Mouse (Mus musculus) A20 (cell line): ENCODE measurements at regions not wholly inside any gene's neighbourhood (a gene's known extent, or its start where the extent isn't known, plus 50 kb on each side); places are given as distances from the start of the nearest gene placed in this dataset.

Source experiments
- DNase-seq: peaks from one replicate; pipeline ENCODE4 v3.0.0-alpha.2; 2011; ENCODE audit warnings: low read depth, low spot score

DNA sequence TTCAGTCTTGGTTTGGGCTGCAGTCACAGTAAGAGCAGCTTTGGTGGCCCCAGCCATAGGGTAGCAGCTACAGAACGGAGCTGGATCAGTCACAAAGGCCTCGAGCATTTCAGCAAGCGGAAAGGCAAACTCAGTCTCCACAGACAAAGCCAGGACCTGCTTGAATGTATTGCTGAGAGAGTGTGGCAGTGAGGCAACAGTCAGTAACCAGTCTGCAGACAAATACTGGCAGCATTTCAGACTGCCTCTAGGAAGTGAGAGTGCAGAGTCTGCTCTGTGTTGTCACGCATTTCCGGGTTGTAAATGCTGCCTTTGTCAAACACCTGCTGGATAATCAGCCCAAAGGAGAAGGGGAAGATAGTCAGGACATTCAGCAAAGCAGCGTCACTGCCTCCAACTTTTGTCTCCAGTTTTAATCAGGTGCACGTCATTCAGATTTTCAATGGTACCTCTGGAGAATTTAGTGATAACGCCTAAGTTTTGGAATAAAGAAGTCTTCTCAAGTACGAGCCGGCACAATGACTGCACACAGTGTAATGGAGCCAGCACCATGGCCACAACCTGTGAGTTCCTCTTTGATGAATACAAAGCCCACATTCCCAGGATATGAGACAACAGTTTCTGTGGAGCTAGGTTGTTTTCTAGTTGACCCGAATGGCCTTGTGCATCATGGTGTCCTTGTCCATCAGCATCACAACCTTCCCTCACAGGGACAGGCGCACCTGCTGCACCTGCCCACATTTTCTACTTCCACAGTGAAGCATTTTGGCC, 224.3 kb upstream of the Tmem161b start:
- DNase-seq, result peak; percentile 9

DNA sequence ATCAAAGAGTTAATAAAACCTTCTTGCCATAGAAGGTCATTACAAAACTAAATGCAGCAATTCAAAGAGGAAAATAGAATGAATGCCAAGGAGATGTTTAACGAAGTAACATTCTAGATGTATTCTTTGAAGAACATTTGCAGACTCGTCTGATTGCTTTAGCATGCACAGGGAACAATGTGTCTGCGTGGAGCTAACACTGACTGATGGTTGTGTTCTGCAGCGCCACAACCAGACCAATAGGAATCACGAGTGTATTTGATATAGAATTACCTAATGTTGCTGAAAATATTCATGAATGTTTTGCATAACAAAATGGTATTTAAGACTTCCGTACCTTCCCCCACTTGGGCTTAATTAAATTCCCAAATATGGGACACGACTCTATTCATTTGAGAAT, 200.3 kb upstream of the Tmem161b start:
- no peak for DNase-seq

GRCm38 (mm10) chr13:84023021-84023420, 199.1 kb upstream of the Tmem161b start:
- no peak for DNase-seq

GRCm38 (mm10) chr13:84023637-84024036, 198.5 kb upstream of the Tmem161b start:
- no peak for DNase-seq

DNA sequence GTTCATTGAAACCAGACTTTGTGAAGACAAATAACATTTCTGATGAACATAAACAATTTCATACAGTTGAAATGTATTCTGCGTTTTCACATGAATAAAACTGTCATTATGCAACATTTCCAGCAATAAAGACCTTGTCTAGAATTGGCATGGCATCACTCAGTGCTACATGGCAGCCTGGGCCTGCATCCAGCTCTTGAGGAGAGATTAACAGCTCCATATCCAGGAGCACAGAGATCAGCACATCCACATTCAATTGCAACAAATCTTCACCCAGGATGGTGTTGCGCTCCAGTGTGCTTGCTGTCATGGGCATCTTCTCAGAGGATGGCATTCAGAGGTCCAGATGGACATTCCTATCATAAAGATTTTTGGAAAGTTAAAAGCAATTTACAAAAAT, 196.7 kb upstream of the Tmem161b start:
- no peak for DNase-seq

DNA sequence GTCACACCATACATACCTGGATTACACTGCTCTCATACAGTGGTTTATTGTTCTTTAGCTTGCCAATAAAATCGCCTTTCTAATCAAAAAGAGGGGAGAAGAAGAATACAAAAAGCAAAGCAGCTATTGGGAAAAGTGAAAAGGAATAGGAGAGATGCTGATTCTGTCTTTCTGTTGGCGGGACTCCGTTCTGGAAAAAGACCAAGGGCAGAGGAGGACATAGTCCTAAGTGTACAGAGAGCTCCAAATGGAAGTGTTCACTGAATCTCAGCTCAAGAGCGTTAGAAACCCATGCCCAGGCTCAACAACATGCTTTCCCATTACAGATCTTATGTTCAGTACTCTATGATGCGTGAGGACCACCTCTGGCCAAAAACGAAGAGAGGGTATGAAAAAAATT, 174.4 kb upstream of the Tmem161b start:
- DNase-seq, result no peak

DNA sequence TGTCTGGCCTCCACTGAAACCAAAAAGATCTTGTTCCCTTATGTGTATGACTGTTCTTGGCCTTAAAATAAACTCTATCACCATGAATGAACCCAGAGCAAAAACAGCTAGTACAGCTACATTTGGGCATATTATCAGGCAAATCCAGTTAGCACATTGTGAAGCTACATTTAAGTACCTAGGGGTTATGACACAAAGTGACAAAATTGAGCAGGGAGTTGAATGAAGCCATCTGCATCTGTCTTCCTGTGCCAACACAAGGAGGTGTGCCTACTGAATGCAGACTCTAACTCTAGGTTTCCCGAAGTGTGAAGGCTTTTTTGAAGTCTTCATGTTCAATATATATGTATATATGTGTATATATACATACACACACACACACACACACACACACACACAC, 169.9 kb upstream of the Tmem161b start:
- no peak for DNase-seq

GRCm38 (mm10) chr13:84054956-84055355, 167.1 kb upstream of the Tmem161b start:
- DNase-seq, result no peak

DNA sequence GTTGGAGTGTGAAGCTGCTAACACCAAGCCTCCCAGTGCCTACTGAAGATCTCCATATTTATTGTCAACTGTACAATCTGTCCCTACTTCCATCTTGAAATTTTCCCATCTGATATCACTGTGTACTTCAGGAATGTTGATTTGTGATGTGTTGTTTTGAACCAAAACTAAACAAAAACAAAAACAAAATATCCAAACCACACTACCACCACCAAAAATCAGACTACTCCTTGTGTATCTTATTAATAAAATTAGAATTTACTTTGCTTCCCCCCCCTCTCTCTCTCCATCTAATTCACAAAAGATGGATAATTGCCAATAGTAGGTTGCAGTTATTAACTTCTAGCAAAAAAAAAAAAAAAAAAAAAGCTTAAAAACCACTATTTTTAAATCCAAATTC, 166.5 kb upstream of the Tmem161b start:
- no peak for DNase-seq

- DNase-seq, result no peak
These were observed 165.6 kb upstream of the Tmem161b start for GRCm38 (mm10) chr13:84056451-84056850.

GRCm38 (mm10) chr13:84056998-84057397, 165.1 kb upstream of the Tmem161b start:
- no peak for DNase-seq

- DNase-seq, result no peak
These were observed 164.6 kb upstream of the Tmem161b start for GRCm38 (mm10) chr13:84057456-84057855.

DNA sequence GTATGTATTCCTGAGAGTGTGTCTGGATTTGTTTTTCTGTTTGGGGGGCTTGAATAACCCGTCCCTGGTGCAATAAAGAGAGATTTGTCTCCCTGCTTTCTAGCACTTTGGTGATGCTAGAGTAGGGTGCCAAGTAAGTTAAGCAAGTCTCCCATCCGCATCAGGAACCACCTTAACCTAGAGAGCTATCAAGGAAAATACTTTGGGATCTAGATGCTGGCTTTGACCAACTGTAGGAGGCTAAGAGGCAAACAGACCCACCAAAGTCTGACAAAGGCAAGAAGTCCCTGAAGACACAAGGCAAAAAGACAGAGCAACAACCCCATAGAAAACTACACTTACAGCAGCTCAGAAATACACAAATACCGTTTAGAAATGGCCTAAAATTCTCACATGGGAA, 163.8 kb upstream of the Tmem161b start:
- DNase-seq, result no peak

GRCm38 (mm10) chr13:84059031-84059651, 163.0 kb upstream of the Tmem161b start:
- no peak for DNase-seq

GRCm38 (mm10) chr13:84059661-84060452, 162.2 kb upstream of the Tmem161b start:
- no peak for DNase-seq

- no peak for DNase-seq
These were observed 161.7 kb upstream of the Tmem161b start for GRCm38 (mm10) chr13:84060453-84060834.

- DNase-seq, result no peak
These were observed 161.2 kb upstream of the Tmem161b start for GRCm38 (mm10) chr13:84060906-84061305.

DNA sequence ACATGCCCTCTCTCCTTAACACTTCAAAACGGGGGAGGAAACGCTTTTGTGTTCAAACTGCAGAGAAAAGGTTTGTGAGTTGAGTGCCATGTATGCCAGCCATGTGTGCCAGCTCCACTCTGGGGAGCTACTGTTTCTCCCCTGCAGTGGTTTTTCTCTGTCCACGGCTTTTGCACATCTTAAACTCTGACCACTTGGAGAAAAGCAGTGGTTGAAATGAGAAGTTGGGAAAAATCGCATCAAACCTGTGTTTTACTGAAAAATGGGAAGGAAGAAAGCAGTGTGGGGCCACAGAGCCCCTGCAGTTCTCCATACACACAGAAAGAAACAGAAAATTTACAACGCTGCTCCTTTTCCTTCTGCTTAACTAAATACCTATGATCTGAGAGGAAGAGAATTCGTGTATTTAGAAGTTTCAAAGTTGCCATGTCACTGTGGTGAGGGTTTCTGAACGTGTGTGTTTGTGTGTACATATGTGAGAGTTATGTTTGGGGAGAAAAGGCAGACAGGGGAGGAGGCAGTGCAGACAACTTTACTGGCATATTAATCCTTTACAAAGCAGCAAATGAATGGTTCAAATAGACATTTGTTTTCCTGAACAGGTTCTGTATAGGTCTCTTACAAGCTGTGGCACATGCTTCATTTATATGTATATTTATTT, 160.1 kb upstream of the Tmem161b start:
- DNase-seq, result no peak

- DNase-seq, result no peak
These were observed 159.5 kb upstream of the Tmem161b start for GRCm38 (mm10) chr13:84062616-84063015.

GRCm38 (mm10) chr13:84063406-84063805, 158.7 kb upstream of the Tmem161b start:
- DNase-seq, result no peak

GRCm38 (mm10) chr13:84064291-84064940, 157.7 kb upstream of the Tmem161b start:
- no peak for DNase-seq
